Mouse (Mus musculus) embryonic fibroblast, embryonic 13.5 days (primary cell): Measurements from ENCODE around the gene Dnajc6. TPM values are rescaled to one million over a fixed set of nuclear protein-coding genes. Genes with fewer than 3 reads are reported as not detected.

ENCODE experiments used
- H3K27ac ChIP-seq: 2 replicates; pipeline ENCODE4 v1.5.1; 2012; ENCODE audit warnings: low read length, control low read depth, inconsistent platforms; ENCODE audit not compliant: insufficient read depth
- H3K4me1 ChIP-seq: 2 replicates; pipeline ENCODE4 v1.6.1; 2011; ENCODE audit warnings: low read length; ENCODE audit not compliant: control insufficient read depth, insufficient read depth
- H3K4me3 ChIP-seq: 2 replicates; pipeline ENCODE4 v1.5.1; 2011; ENCODE audit warnings: mild to moderate bottlenecking, control low read depth, low read length; ENCODE audit not compliant: insufficient read depth
- CTCF ChIP-seq: IDR thresholded peaks from 2 replicates; pipeline ENCODE4 v1.5.1; 2011; ENCODE audit warnings: mild to moderate bottlenecking, control low read depth, low read length, moderate library complexity, borderline replicate concordance; ENCODE audit not compliant: insufficient read depth
- POLR2A ChIP-seq: IDR thresholded peaks from 2 replicates; pipeline ENCODE4 v1.6.1; 2011; ENCODE audit warnings: low read depth, mild to moderate bottlenecking, control low read depth, low read length, moderate library complexity
- polyA plus RNA-seq: library from polyadenylated mRNA; stranded (reverse); fragments of >200 nt; gene quantifications from 2 replicates; pipeline ENCODE4 v1.2.4, GENCODE M21; 2011; ENCODE audit warnings: low read depth; ENCODE audit not compliant: missing spikeins, insufficient read length

Gene Dnajc6
- polyA plus RNA-seq, 1 experiment = not detected

GRCm38 (mm10) chr4:101513251-101513650 lies 16.8 kb downstream of the Dnajc6 start:
- TF ChIP-seq CTCF (no peak), POLR2A (no peak)
- Histone ChIP-seq H3K4me1 (no peaks in the 10 kb centered on the region), H3K27ac (no peak overlapping the region), H3K4me3 (no peak overlapping the region)

- TF ChIP-seq POLR2A (no peak), CTCF (no peak)
- no peak overlapping the region for H3K4me3 ChIP-seq
- no peak overlapping the region for H3K27ac ChIP-seq
- H3K4me1 ChIP-seq = no peaks in the 10 kb centered on the region
Measured at GRCm38 (mm10) chr4:101515853-101516252, 19.4 kb downstream of the Dnajc6 start.

GRCm38 (mm10) chr4:101516434-101517168 lies 20.2 kb downstream of the Dnajc6 start:
- Histone ChIP-seq H3K4me1 (no peaks in the 10 kb centered on the region), H3K27ac (no peak overlapping the region), H3K4me3 (no peak overlapping the region)
- TF ChIP-seq CTCF = no peak
- TF ChIP-seq POLR2A = no peak

GRCm38 (mm10) chr4:101531901-101532300 lies 35.5 kb downstream of the Dnajc6 start:
- H3K27ac ChIP-seq = no peak overlapping the region
- no peak overlapping the region for H3K4me3 ChIP-seq
- H3K4me1 ChIP-seq = no peaks in the 10 kb centered on the region
- TF ChIP-seq POLR2A = no peak
- TF ChIP-seq CTCF = no peak

GRCm38 (mm10) chr4:101540516-101540915 lies 44.1 kb downstream of the Dnajc6 start:
- H3K4me1 ChIP-seq = no peaks in the 10 kb centered on the region
- TF ChIP-seq POLR2A (no peak), CTCF (no peak)
- H3K27ac ChIP-seq = no peak overlapping the region
- no peak overlapping the region for H3K4me3 ChIP-seq

GRCm38 (mm10) chr4:101549958-101550591 lies 53.6 kb downstream of the Dnajc6 start:
- Histone ChIP-seq H3K4me3 (no peak overlapping the region), H3K27ac (no peak overlapping the region), H3K4me1 (no peaks in the 10 kb centered on the region)
- TF ChIP-seq POLR2A = no peak
- no peak for TF ChIP-seq CTCF

GRCm38 (mm10) chr4:101550671-101551161 lies 54.3 kb downstream of the Dnajc6 start:
- Histone ChIP-seq H3K4me3 (no peak overlapping the region), H3K27ac (no peak overlapping the region), H3K4me1 (no peaks in the 10 kb centered on the region)
- TF ChIP-seq CTCF (no peak), POLR2A (no peak)

GRCm38 (mm10) chr4:101551425-101551824 lies 55.0 kb downstream of the Dnajc6 start:
- Histone ChIP-seq H3K27ac (no peak overlapping the region), H3K4me1 (no peaks in the 10 kb centered on the region), H3K4me3 (no peak overlapping the region)
- TF ChIP-seq CTCF (no peak), POLR2A (no peak)

GRCm38 (mm10) chr4:101552372-101552771 lies 55.9 kb downstream of the Dnajc6 start:
- H3K4me1 ChIP-seq = no peaks in the 10 kb centered on the region
- no peak overlapping the region for H3K4me3 ChIP-seq
- no peak overlapping the region for H3K27ac ChIP-seq
- TF ChIP-seq CTCF = no peak

GRCm38 (mm10) chr4:101555016-101555415 lies 58.6 kb downstream of the Dnajc6 start:
- no peak overlapping the region for H3K4me3 ChIP-seq

More at GRCm38 (mm10) chr4:101555016-101555415, 58.6 kb downstream of the Dnajc6 start:
- Histone ChIP-seq H3K27ac (no peak overlapping the region), H3K4me1 (no peaks in the 10 kb centered on the region)
- TF ChIP-seq CTCF = no peak
- TF ChIP-seq POLR2A = no peak
